Mouse (Mus musculus) liver, adult 2 months (tissue): ENCODE measurements around the gene Ttll11.

Experiments used
- CTCF ChIP-seq: fragments of 200-500 bp; IDR thresholded peaks from 2 replicates; pipeline ENCODE4 v1.5.1; 2011; ENCODE audit warnings: low read depth, low read length, control low read depth
- POLR2A ChIP-seq: fragments of 200-500 bp; IDR thresholded peaks from 2 replicates; pipeline ENCODE4 v1.6.1; 2011; ENCODE audit warnings: low read length, control low read depth; ENCODE audit not compliant: insufficient read depth; ENCODE audit errors: extremely low read depth

- TF ChIP-seq POLR2A (no peak), CTCF (no peak)
These were observed 116.4 kb downstream of the Ttll11 start for GRCm38 (mm10) chr2:35863284-35863683.
